Mouse (Mus musculus) stomach, embryonic 14.5 days (tissue): ENCODE data around the gene Prop1. TPM values are rescaled to one million over a fixed set of nuclear protein-coding genes. Genes with fewer than 3 reads are reported as not detected.

Experiments
- ATAC-seq: fragments of 200-750 bp; cut with Nextera tagmentation; 2 replicates; pipeline ENCODE4 v1.8.0; 2017; ENCODE audit warnings: low read depth, moderate TSS enrichment; ENCODE audit not compliant: insufficient number of reproducible peaks, insufficient read depth, low FRiP score
- H3K27ac ChIP-seq: fragments of 300-500 bp; sonication (generic); 2 replicates; pipeline ENCODE4 v1.5.1; 2014; ENCODE audit warnings: mild to moderate bottlenecking, low read length, moderate library complexity, mixed read lengths
- H3K27me3 ChIP-seq: fragments of 300-500 bp; sonication (generic); 2 replicates; pipeline ENCODE4 v1.6.1; 2014; ENCODE audit warnings: low read length, control low read depth, mixed read lengths; ENCODE audit not compliant: control insufficient read depth, insufficient read depth
- H3K36me3 ChIP-seq: fragments of 300-500 bp; sonication (generic); 2 replicates; pipeline ENCODE4 v1.6.1; 2014; ENCODE audit warnings: mild to moderate bottlenecking, control low read depth, low read length, moderate library complexity, mixed read lengths; ENCODE audit not compliant: control insufficient read depth, insufficient read depth
- H3K4me1 ChIP-seq: fragments of 300-500 bp; sonication (generic); 2 replicates; pipeline ENCODE4 v1.6.1; 2014; ENCODE audit warnings: low read length, control low read depth, mixed read lengths; ENCODE audit not compliant: control insufficient read depth, insufficient read depth
- H3K4me2 ChIP-seq: fragments of 300-500 bp; sonication (generic); replicated peaks from 2 replicates; pipeline ENCODE4 v1.6.1; 2014; ENCODE audit warnings: low read depth, low read length, control low read depth
- H3K4me3 ChIP-seq: fragments of 300-500 bp; sonication (generic); 2 replicates; pipeline ENCODE4 v1.5.1; 2014; ENCODE audit warnings: low read depth, low read length, control low read depth
- H3K9ac ChIP-seq: fragments of 300-500 bp; sonication (generic); replicated peaks from 2 replicates; pipeline ENCODE4 v1.6.1; 2014; ENCODE audit warnings: low read depth, mild to moderate bottlenecking, control low read depth, low read length, moderate library complexity, mixed read lengths
- H3K9me3 ChIP-seq: fragments of 300-500 bp; sonication (generic); 2 replicates; pipeline ENCODE4 v1.6.1; 2016; ENCODE audit warnings: low read depth, low read length, control low read depth; ENCODE audit not compliant: control insufficient read depth
- WGBS: fragments of 180-500 bp; shearing (Covaris S2); extraction: QIAGEN DNeasy Blood & Tissue Kit; methylation state at CpG from one replicate; pipeline ENCODE4 v1.1.7; 2014; 5-methylcytosine and 5-hydroxymethylcytosine counted together
- polyA plus RNA-seq: library from polyadenylated mRNA; unstranded; fragments of >200 nt; fragmentation: Nextera tagmentation; extraction: Ambion mirVana; gene quantifications from 2 replicates; pipeline ENCODE4 v1.2.1, GENCODE M21; 2014

The Prop1 gene
- polyA plus RNA-seq, 1 experiment from 2014 or later = not detected

GRCm38 (mm10) chr11:50939621-50940366, 13.8 kb downstream of the Prop1 start:
- no peak overlapping the region for H3K4me3 ChIP-seq
- no peaks in the 10 kb centered on the region for H3K4me1 ChIP-seq
- H3K9ac ChIP-seq = no peak overlapping the region
- H3K36me3 ChIP-seq = no peaks in the 10 kb centered on the region
- no peak overlapping the region for H3K4me2 ChIP-seq
- WGBS = 31% methylated on average over 14 of the region's 14 CpGs
- ATAC-seq = no peak; the same call in 1 of the 2 replicates
- H3K9me3 ChIP-seq = no peaks in the 10 kb centered on the region
- H3K27ac ChIP-seq = no peak overlapping the region
- H3K27me3 ChIP-seq = no peaks in the 10 kb centered on the region

GRCm38 (mm10) chr11:50938435-50938834, 15.1 kb downstream of the Prop1 start:
- Histone ChIP-seq H3K9ac (no peak overlapping the region), H3K4me1 (no peaks in the 10 kb centered on the region), H3K36me3 (no peaks in the 10 kb centered on the region), H3K4me3 (no peak overlapping the region), H3K4me2 (no peak overlapping the region), H3K9me3 (no peaks in the 10 kb centered on the region), H3K27ac (no peak overlapping the region), H3K27me3 (no peaks in the 10 kb centered on the region)
- 75% methylated on average over 8 of the region's 8 CpGs for WGBS
- ATAC-seq = no peak

- no peaks in the 10 kb centered on the region for H3K4me1 ChIP-seq
- 79% methylated on average over 1 of the region's 1 CpGs for WGBS
- no peak for ATAC-seq
- no peaks in the 10 kb centered on the region for H3K27me3 ChIP-seq
- no peaks in the 10 kb centered on the region for H3K36me3 ChIP-seq
- no peak overlapping the region for H3K9ac ChIP-seq
- peak overlapping the region; percentile 97; the same call in 1 of the 2 replicates for H3K4me2 ChIP-seq
- H3K4me3 ChIP-seq = no peak overlapping the region; the same call in 1 of the 2 replicates
- H3K27ac ChIP-seq = no peak overlapping the region
- H3K9me3 ChIP-seq = no peaks in the 10 kb centered on the region
These were observed 21.5 kb downstream of the Prop1 start for GRCm38 (mm10) chr11:50932040-50932439.

GRCm38 (mm10) chr11:50931451-50931866, 22.1 kb downstream of the Prop1 start, which contains the start of gene Zfp354b:
Zfp354b (minus strand) TSS chr11:50931633.
- H3K9ac ChIP-seq = peak within 1 kb of the TSS; percentile 47
- no peaks in the 10 kb centered on the region for H3K36me3 ChIP-seq
- no peaks in the 10 kb centered on the region for H3K4me1 ChIP-seq
- H3K27me3 ChIP-seq = no peaks in the 10 kb centered on the region
- H3K9me3 ChIP-seq = no peaks in the 10 kb centered on the region
- under 1% methylated on average over 18 of the region's 18 CpGs for WGBS
- peak within 1 kb of the TSS; percentile 97 for H3K4me2 ChIP-seq
- peak within 1 kb of the TSS; percentile 54 for H3K4me3 ChIP-seq
- ATAC-seq = peak; percentile 94
- no peak within 1 kb of the TSS for H3K27ac ChIP-seq

- Histone ChIP-seq H3K27me3 (no peaks in the 10 kb centered on the region), H3K27ac (no peak overlapping the region), H3K4me3 (peak overlapping the region; percentile 54), H3K4me1 (no peaks in the 10 kb centered on the region), H3K9ac (peak overlapping the region; percentile 47), H3K4me2 (peak overlapping the region; percentile 97), H3K9me3 (no peaks in the 10 kb centered on the region), H3K36me3 (no peaks in the 10 kb centered on the region)
- peak; percentile 69; the same call in 1 of the 2 replicates for ATAC-seq
- 3% methylated on average over 16 of the region's 16 CpGs for WGBS
These were observed 22.5 kb downstream of the Prop1 start for GRCm38 (mm10) chr11:50931021-50931420.

GRCm38 (mm10) chr11:50930469-50931014, 23.0 kb downstream of the Prop1 start:
- Histone ChIP-seq H3K9ac (peak overlapping the region; percentile 47), H3K4me3 (peak overlapping the region; percentile 54), H3K4me1 (no peaks in the 10 kb centered on the region), H3K27me3 (no peaks in the 10 kb centered on the region), H3K4me2 (peak overlapping the region; percentile 97), H3K27ac (no peak overlapping the region), H3K9me3 (no peaks in the 10 kb centered on the region), H3K36me3 (no peaks in the 10 kb centered on the region)
- WGBS = 20% methylated on average over 14 of the region's 14 CpGs
- ATAC-seq = no peak

- Histone ChIP-seq H3K9ac (peak within 1 kb of the TSS; percentile 72), H3K27me3 (no peaks in the 10 kb centered on the region), H3K4me2 (peak within 1 kb of the TSS; percentile 22), H3K4me1 (no peaks in the 10 kb centered on the region), H3K27ac (no peak within 1 kb of the TSS), H3K36me3 (peaks cover 13% of the 10 kb centered on the region), H3K9me3 (no peaks in the 10 kb centered on the region), H3K4me3 (peak within 1 kb of the TSS; percentile 77)
- WGBS = 2% methylated on average over 47 of the region's 47 CpGs
- peak; percentile 95 for ATAC-seq
These were observed 37.8 kb downstream of the Prop1 start, which contains the start of gene Zfp2 for GRCm38 (mm10) chr11:50915671-50916320. Zfp2 (minus strand) TSS chr11:50916165.

- 92% methylated on average over 3 of the region's 3 CpGs for WGBS
- Histone ChIP-seq H3K4me2 (no peak overlapping the region), H3K27ac (no peak overlapping the region), H3K4me3 (no peak overlapping the region), H3K4me1 (no peaks in the 10 kb centered on the region), H3K9ac (no peak overlapping the region), H3K9me3 (no peaks in the 10 kb centered on the region), H3K36me3 (peaks cover 26% of the 10 kb centered on the region), H3K27me3 (no peaks in the 10 kb centered on the region)
- ATAC-seq = no peak
These were observed 39.1 kb downstream of the Prop1 start for GRCm38 (mm10) chr11:50914461-50914860.
